10 mouse cellular contexts compared by ENCODE assay signal in the genomic region with DNA sequence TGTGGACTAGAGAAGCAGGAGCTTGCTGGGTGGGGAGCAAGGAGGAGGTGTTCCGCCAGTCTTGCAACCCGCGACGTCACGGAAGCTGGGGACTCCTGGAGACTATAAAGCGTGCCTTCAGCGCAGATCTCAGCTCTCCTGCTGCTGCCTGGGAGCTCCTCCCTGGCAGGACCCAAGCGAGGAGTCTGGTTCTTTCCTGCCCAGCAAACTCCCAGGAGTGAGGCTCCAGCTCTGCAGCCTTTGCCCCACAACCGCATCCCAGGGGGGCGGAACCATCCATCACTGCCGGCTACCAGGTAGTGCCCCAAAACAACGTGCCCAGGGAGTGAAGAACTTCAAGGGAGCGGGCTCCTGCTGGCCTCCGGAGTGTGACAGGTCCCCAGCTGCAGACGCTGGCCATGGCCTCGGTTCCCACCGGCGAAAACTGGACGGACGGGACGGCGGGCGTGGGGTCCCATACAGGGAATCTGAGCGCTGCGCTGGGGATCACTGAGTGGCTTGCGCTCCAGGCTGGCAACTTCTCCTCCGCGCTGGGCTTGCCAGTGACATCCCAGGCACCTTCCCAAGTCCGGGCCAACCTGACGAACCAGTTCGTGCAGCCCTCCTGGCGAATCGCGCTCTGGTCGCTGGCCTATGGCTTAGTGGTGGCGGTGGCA. TPM values are rescaled to one million over a fixed set of nuclear protein-coding genes. Genes with fewer than 3 reads are reported as not detected.
DNase-seq lines count a peak whose midpoint lies in the region; ATAC-seq lines count a peak whose summit lies in the region.
"Had no signal": no experiment of that assay in that cellular context is flagged by ENCODE, and none has a peak within 500 bp of the region (broad histone marks: within the 10 kb centered on the region; RNA-seq: fewer than 3 reads in every experiment).

Tacr3 (plus strand) TSS at position 133 of the 656 bp plus-strand sequence.

- H3K9ac ChIP-seq in hindbrain, embryonic 12.5 days, result peak within 1 kb of the TSS; percentile 48

- intact Hi-C loops in heart, postnatal 14 days (cut with DNase I), result no loop called here

- H3K36me3 ChIP-seq in heart, embryonic 10.5 days, result no peaks in the 10 kb centered on the region
- no peaks in the 10 kb centered on the region for H3K36me3 ChIP-seq in hindbrain, embryonic 12.5 days

- H3K27ac ChIP-seq in heart, embryonic 10.5 days, result no peak within 1 kb of the TSS
- no peak within 1 kb of the TSS for H3K27ac ChIP-seq in hindbrain, embryonic 12.5 days

- WGBS in heart, embryonic 10.5 days, result 2% methylated on average over 36 of the region's 36 CpGs
- 1% methylated on average over 36 of the region's 36 CpGs for WGBS in hindbrain, embryonic 12.5 days

- DNase-seq in heart, embryonic 10.5 days (ENCODE audit: low spot score), result peak; percentile 76
- DNase-seq in heart, postnatal 14 days, result no peak
- DNase-seq in urinary bladder, postnatal 25 days (ENCODE audit: low spot score), result peak; percentile 3
- DNase-seq in urinary bladder, adult 18-20 months (ENCODE audit: low spot score in 2 of 2), result no peak
- peak; percentile 13 for DNase-seq in right cerebral cortex, postnatal 25 days
- no peak for DNase-seq in cerebellum, adult 11 months

- peaks cover 11% of the 10 kb centered on the region for H3K27me3 ChIP-seq in heart, embryonic 10.5 days (ENCODE audit: insufficient read depth, poor library complexity, severe bottlenecking)
- peaks cover 14% of the 10 kb centered on the region for H3K27me3 ChIP-seq in hindbrain, embryonic 12.5 days

- H3K4me2 ChIP-seq in hindbrain, embryonic 12.5 days (replicated peaks), result peak within 1 kb of the TSS; percentile 96

- no peaks in the 10 kb centered on the region for H3K9me3 ChIP-seq in heart, embryonic 10.5 days
- H3K9me3 ChIP-seq in hindbrain, embryonic 12.5 days (replicated peaks), result no peaks in the 10 kb centered on the region

- peak; percentile 71 for ATAC-seq in hindbrain, embryonic 12.5 days (ENCODE audit: low FRiP score)
- ATAC-seq in megakaryocyte, adult 5-6 weeks (ENCODE audit: poor library complexity, severe bottlenecking), result 0 out of 2 replicates have a peak, but pooled peaks have one; percentile 12

- peak within 1 kb of the TSS; percentile 66 for H3K4me3 ChIP-seq in heart, embryonic 10.5 days
- peak within 1 kb of the TSS; percentile 46 for H3K4me3 ChIP-seq in hindbrain, embryonic 12.5 days

- H3K4me1 ChIP-seq in heart, embryonic 10.5 days, result peaks cover 11% of the 10 kb centered on the region
- H3K4me1 ChIP-seq in hindbrain, embryonic 12.5 days, result peaks cover 9% of the 10 kb centered on the region

RNA-seq across cellular contexts. Expression of gene Tacr3, which starts in this region (rescaled TPM):
- 0.18 and 0.19 TPM in 2 replicates for polyA plus RNA-seq in heart, embryonic 10.5 days (2016; fragmentation: Nextera tagmentation; extraction: Ambion mirVana)
- total RNA-seq in heart, postnatal 14 days (2021), result not detected
- polyA plus RNA-seq in hindbrain, embryonic 12.5 days (2016; fragmentation: Nextera tagmentation; extraction: Ambion mirVana), result 1.9 and 2.2 TPM in 2 replicates
- not detected in 2 replicates for total RNA-seq in megakaryocyte, adult 5-6 weeks (2015)
- not detected in 2 replicates for total RNA-seq in megakaryocyte, adult 5-6 weeks (2017)
- total RNA-seq: hematopoietic stem cell, adult 5-6 weeks; MEL had no signal

Comparison
In these comparisons a context has a peak if more than half of its experiments do, and no peak if none do; other contexts are left out.
1. DNase-seq: peak in urinary bladder, postnatal 25 days (single experiment) and right cerebral cortex, postnatal 25 days (single experiment); none in heart, postnatal 14 days (0 of 2), urinary bladder, adult 18-20 months (0 of 2) and cerebellum, adult 11 months (single experiment).
2. Peak in DNase-seq and H3K4me3 ChIP-seq in heart, embryonic 10.5 days; RNA of the gene not detected or under 1 TPM.
3. Peak in ATAC-seq in megakaryocyte, adult 5-6 weeks; RNA of the gene not detected or under 1 TPM.